Mouse (Mus musculus) hindbrain, embryonic 10.5 days (tissue): ENCODE results near the gene Rdh11. TPM values are rescaled to one million over a fixed set of nuclear protein-coding genes. Genes with fewer than 3 reads are reported as not detected.
"Not testable (repeated sequence)": the region's sequence is repeated elsewhere in the genome, so short reads cannot be mapped to it uniquely, and the experiment has no call there.

Experiments used
- DNase-seq: peaks from one replicate; pipeline ENCODE4 v3.0.0-alpha.2; 2017; ENCODE audit warnings: low spot score
- H3K27ac ChIP-seq: fragments of 300-500 bp; sonication (generic); 2 replicates; pipeline ENCODE4 v1.5.1; 2016; ENCODE audit warnings: mild to moderate bottlenecking, moderate library complexity
- H3K27me3 ChIP-seq: fragments of 300-500 bp; sonication (generic); 2 replicates; pipeline ENCODE4 v1.6.1; 2016; ENCODE audit warnings: mild to moderate bottlenecking; ENCODE audit not compliant: poor library complexity, insufficient read depth, severe bottlenecking
- H3K36me3 ChIP-seq: fragments of 300-500 bp; sonication (generic); 2 replicates; pipeline ENCODE4 v1.6.1; 2016; ENCODE audit warnings: mild to moderate bottlenecking, moderate library complexity
- H3K4me1 ChIP-seq: fragments of 300-500 bp; sonication (generic); replicated peaks from 2 replicates; pipeline ENCODE4 v1.6.1; 2016; ENCODE audit warnings: mild to moderate bottlenecking
- H3K4me3 ChIP-seq: fragments of 300-500 bp; sonication (generic); 2 replicates; pipeline ENCODE4 v1.5.1; 2016; ENCODE audit warnings: mild to moderate bottlenecking, moderate library complexity
- H3K9me3 ChIP-seq: fragments of 300-500 bp; sonication (generic); 2 replicates; pipeline ENCODE4 v1.6.1; 2016; ENCODE audit warnings: mild to moderate bottlenecking, moderate library complexity
- WGBS: fragments of 180-500 bp; shearing (Covaris S2); methylation state at CpG from one replicate; pipeline ENCODE4 v1.1.7; 2016; 5-methylcytosine and 5-hydroxymethylcytosine counted together
- polyA plus RNA-seq: library from polyadenylated mRNA; unstranded; fragments of >200 nt; fragmentation: Nextera tagmentation; extraction: Ambion mirVana; gene quantifications from 2 replicates; pipeline ENCODE4 v1.2.1, GENCODE M21; 2016

Rdh11 gene
- polyA plus RNA-seq: 23.8 and 25.6 TPM in 2 replicates

- WGBS: 60% methylated on average over 6 of the region's 6 CpGs
- H3K9me3 ChIP-seq: no peaks in the 10 kb centered on the region
- no peaks in the 10 kb centered on the region for H3K27me3 ChIP-seq
- H3K4me1 ChIP-seq: peaks cover 15% of the 10 kb centered on the region
- peak within 1 kb of the TSS; percentile 87 for H3K27ac ChIP-seq
- peak within 1 kb of the TSS; percentile 80 for H3K4me3 ChIP-seq
- H3K36me3 ChIP-seq: peaks cover 14% of the 10 kb centered on the region
- no peak for DNase-seq
Observed at GRCm38 (mm10) chr12:79192193-79192592, at the start of gene Rdh11. Gene Rdh11, minus strand, starts transcription at chr12:79192293.

- DNase-seq: peak; percentile 22
- H3K27ac ChIP-seq: no peak overlapping the region; the same call in 1 of the 2 replicates
- no peak overlapping the region for H3K4me3 ChIP-seq
- H3K36me3 ChIP-seq: peaks cover 79% of the 10 kb centered on the region
- H3K27me3 ChIP-seq: no peaks in the 10 kb centered on the region
- H3K4me1 ChIP-seq: peaks cover 23% of the 10 kb centered on the region
- 63% methylated on average over 11 of the region's 11 CpGs for WGBS
- H3K9me3 ChIP-seq: no peaks in the 10 kb centered on the region
Observed at GRCm38 (mm10) chr12:79235485-79236080, 43.5 kb upstream of the Rdh11 start.

GRCm38 (mm10) chr12:79217511-79217910 is 25.4 kb upstream of the Rdh11 start:
- no peaks in the 10 kb centered on the region for H3K4me1 ChIP-seq
- 75% methylated on average over 5 of the region's 5 CpGs for WGBS
- no peaks in the 10 kb centered on the region for H3K27me3 ChIP-seq

GRCm38 (mm10) chr12:79211447-79211846 is 19.4 kb upstream of the Rdh11 start:
- no peaks in the 10 kb centered on the region for H3K9me3 ChIP-seq
- no peak overlapping the region for H3K27ac ChIP-seq
- H3K36me3 ChIP-seq: no peaks in the 10 kb centered on the region
- no peaks in the 10 kb centered on the region for H3K27me3 ChIP-seq
- H3K4me1 ChIP-seq: peaks cover 11% of the 10 kb centered on the region; the same call in 1 of the 2 replicates
- DNase-seq: no peak
- 89% methylated on average over 8 of the region's 8 CpGs for WGBS
- H3K4me3 ChIP-seq: no peak overlapping the region

More at GRCm38 (mm10) chr12:79217511-79217910, 25.4 kb upstream of the Rdh11 start:
- Histone ChIP-seq H3K4me3 (no peak overlapping the region), H3K9me3 (no peaks in the 10 kb centered on the region), H3K36me3 (no peaks in the 10 kb centered on the region), H3K27ac (no peak overlapping the region)
- no peak for DNase-seq

GRCm38 (mm10) chr12:79208703-79209464 is 16.8 kb upstream of the Rdh11 start, which contains the start of gene Rdh12:
Gene Rdh12, plus strand, starts transcription at chr12:79208914.
- Histone ChIP-seq H3K36me3 (no peaks in the 10 kb centered on the region), H3K4me3 (peak within 1 kb of the TSS; percentile 56), H3K4me1 (peaks cover 11% of the 10 kb centered on the region; the same call in 1 of the 2 replicates), H3K27me3 (no peaks in the 10 kb centered on the region), H3K9me3 (no peaks in the 10 kb centered on the region), H3K27ac (no peak within 1 kb of the TSS)
- peak; percentile 11 for DNase-seq
- 5% methylated on average over 13 of the region's 13 CpGs for WGBS

- Histone ChIP-seq H3K4me1 (no peaks in the 10 kb centered on the region), H3K27me3 (no peaks in the 10 kb centered on the region)
- WGBS: 66% methylated on average over 3 of the region's 3 CpGs
Observed at GRCm38 (mm10) chr12:79201882-79202281, 9.8 kb upstream of the Rdh11 start.

GRCm38 (mm10) chr12:79197105-79197504 is 5.0 kb upstream of the Rdh11 start:
- H3K4me3 ChIP-seq: no peak overlapping the region
- 86% methylated on average over 5 of the region's 5 CpGs for WGBS

More at GRCm38 (mm10) chr12:79201882-79202281, 9.8 kb upstream of the Rdh11 start:
- Histone ChIP-seq H3K27ac (no peak overlapping the region), H3K9me3 (no peaks in the 10 kb centered on the region), H3K4me3 (no peak overlapping the region), H3K36me3 (no peaks in the 10 kb centered on the region)
- no peak for DNase-seq

GRCm38 (mm10) chr12:79193441-79193840 is 1.3 kb upstream of the Rdh11 start:
- Histone ChIP-seq H3K36me3 (peaks cover 1% of the 10 kb centered on the region), H3K4me3 (no peak overlapping the region), H3K27ac (no peak overlapping the region), H3K27me3 (no peaks in the 10 kb centered on the region), H3K4me1 (peaks cover 15% of the 10 kb centered on the region), H3K9me3 (no peaks in the 10 kb centered on the region)
- peak; percentile 66 for DNase-seq
- 10% methylated on average over 3 of the region's 3 CpGs for WGBS

More at GRCm38 (mm10) chr12:79197105-79197504, 5.0 kb upstream of the Rdh11 start:
- H3K9me3 ChIP-seq: no peaks in the 10 kb centered on the region
- no peak for DNase-seq
- no peak overlapping the region for H3K27ac ChIP-seq
- H3K36me3 ChIP-seq: no peaks in the 10 kb centered on the region
- no peaks in the 10 kb centered on the region for H3K4me1 ChIP-seq
- H3K27me3 ChIP-seq: no peaks in the 10 kb centered on the region

- Histone ChIP-seq H3K36me3 (peaks cover 19% of the 10 kb centered on the region), H3K27me3 (no peaks in the 10 kb centered on the region), H3K27ac (peak overlapping the region; percentile 87), H3K9me3 (no peaks in the 10 kb centered on the region), H3K4me1 (peaks cover 15% of the 10 kb centered on the region), H3K4me3 (peak overlapping the region; percentile 80)
- peak; percentile 82 for DNase-seq
- WGBS: 6% methylated on average over 14 of the region's 14 CpGs
Observed at GRCm38 (mm10) chr12:79191701-79192100, 392 bp downstream of the Rdh11 start.

- Histone ChIP-seq H3K4me3 (peak overlapping the region; percentile 80), H3K36me3 (peaks cover 25% of the 10 kb centered on the region)
- under 1% methylated on average over 18 of the region's 18 CpGs for WGBS
Observed at GRCm38 (mm10) chr12:79190931-79191673, 991 bp downstream of the Rdh11 start.

GRCm38 (mm10) chr12:79185160-79185559 is 6.9 kb downstream of the Rdh11 start:
- not testable (repeated sequence) for H3K4me1 ChIP-seq, H3K4me3 ChIP-seq, H3K9me3 ChIP-seq, H3K27me3 ChIP-seq, H3K27ac ChIP-seq, DNase-seq
- WGBS: 90% methylated on average over 5 of the region's 6 CpGs
- H3K36me3 ChIP-seq: peaks cover 84% of the 10 kb centered on the region

More at GRCm38 (mm10) chr12:79190931-79191673, 991 bp downstream of the Rdh11 start:
- DNase-seq: peak; percentile 66
- H3K27ac ChIP-seq: peak overlapping the region; percentile 87
- H3K9me3 ChIP-seq: no peaks in the 10 kb centered on the region
- peaks cover 15% of the 10 kb centered on the region for H3K4me1 ChIP-seq
- H3K27me3 ChIP-seq: no peaks in the 10 kb centered on the region

GRCm38 (mm10) chr12:79175998-79176397 is 16.1 kb downstream of the Rdh11 start:
- Histone ChIP-seq H3K4me1 (peaks cover 15% of the 10 kb centered on the region), H3K36me3 (peaks cover 57% of the 10 kb centered on the region)
- WGBS: 88% methylated on average over 5 of the region's 5 CpGs

More at GRCm38 (mm10) chr12:79175998-79176397, 16.1 kb downstream of the Rdh11 start:
- no peaks in the 10 kb centered on the region for H3K27me3 ChIP-seq
- no peaks in the 10 kb centered on the region for H3K9me3 ChIP-seq
- no peak overlapping the region for H3K4me3 ChIP-seq
- no peak for DNase-seq
- no peak overlapping the region for H3K27ac ChIP-seq
